Mouse (Mus musculus) neural tube, embryonic 13.5 days (tissue): Measurements from ENCODE around the gene Nrbp1. TPM values are rescaled to one million over a fixed set of nuclear protein-coding genes. Genes with fewer than 3 reads are reported as not detected.
A peak's percentile ranks its signal among the peaks of the same experiment; 100 is the strongest.

Source experiments
- ATAC-seq: fragments of 200-750 bp; cut with Nextera tagmentation; 2 replicates; pipeline ENCODE4 v1.8.0; 2017; ENCODE audit warnings: low read depth, mild to moderate bottlenecking, moderate TSS enrichment, moderate library complexity
- H3K27ac ChIP-seq: fragments of 300-500 bp; sonication (generic); replicated peaks from 2 replicates; pipeline ENCODE4 v1.5.1; 2015; ENCODE audit warnings: moderate library complexity, mild to moderate bottlenecking, inconsistent platforms
- H3K27me3 ChIP-seq: fragments of 300-500 bp; sonication (generic); 2 replicates; pipeline ENCODE4 v1.6.1; 2015; ENCODE audit warnings: mild to moderate bottlenecking, inconsistent platforms
- H3K36me3 ChIP-seq: fragments of 300-500 bp; sonication (generic); 2 replicates; pipeline ENCODE4 v1.6.1; 2015; ENCODE audit warnings: mild to moderate bottlenecking, inconsistent platforms
- H3K4me1 ChIP-seq: fragments of 300-500 bp; sonication (generic); replicated peaks from 2 replicates; pipeline ENCODE4 v1.6.1; 2015; ENCODE audit warnings: inconsistent platforms
- H3K4me2 ChIP-seq: fragments of 300-500 bp; sonication (generic); 2 replicates; pipeline ENCODE4 v1.6.1; 2015; ENCODE audit warnings: inconsistent platforms, mild to moderate bottlenecking, moderate library complexity
- H3K4me3 ChIP-seq: fragments of 300-500 bp; sonication (generic); 2 replicates; pipeline ENCODE4 v1.5.1; 2015; ENCODE audit warnings: mild to moderate bottlenecking, inconsistent platforms
- H3K9ac ChIP-seq: fragments of 300-500 bp; sonication (generic); 2 replicates; pipeline ENCODE4 v1.6.1; 2015; ENCODE audit warnings: moderate library complexity, mild to moderate bottlenecking, inconsistent platforms
- H3K9me3 ChIP-seq: fragments of 300-500 bp; sonication (generic); 2 replicates; pipeline ENCODE4 v1.6.1; 2016; ENCODE audit warnings: inconsistent platforms
- WGBS: fragments of 180-500 bp; shearing (Covaris S2); methylation state at CpG from one replicate; pipeline ENCODE4 v1.1.7; 2015; 5-methylcytosine and 5-hydroxymethylcytosine counted together
- polyA plus RNA-seq: library from polyadenylated mRNA; unstranded; fragments of >200 nt; fragmentation: Nextera tagmentation; extraction: Ambion mirVana; gene quantifications from 2 replicates; pipeline ENCODE4 v1.2.1, GENCODE M21; 2015

Nrbp1 gene
- polyA plus RNA-seq, 1 experiment from 2014 or later, result 164 TPM

GRCm38 (mm10) chr5:31219474-31219873 is 21.2 kb upstream of the Nrbp1 start:
- Histone ChIP-seq H3K27ac (peak overlapping the region; percentile 94), H3K4me1 (peaks cover 29% of the 10 kb centered on the region)

GRCm38 (mm10) chr5:31219911-31220447 is 20.7 kb upstream of the Nrbp1 start:
- Histone ChIP-seq H3K9me3 (no peaks in the 10 kb centered on the region), H3K4me2 (peak overlapping the region; percentile 82), H3K27me3 (no peaks in the 10 kb centered on the region), H3K9ac (peak overlapping the region; percentile 96), H3K36me3 (no peaks in the 10 kb centered on the region), H3K27ac (peak overlapping the region; percentile 94), H3K4me1 (peaks cover 29% of the 10 kb centered on the region), H3K4me3 (peak overlapping the region; percentile 75)
- peak; percentile 78 for ATAC-seq
- WGBS, result under 1% methylated on average over 40 of the region's 40 CpGs

More at GRCm38 (mm10) chr5:31219474-31219873, 21.2 kb upstream of the Nrbp1 start:
- no peak for ATAC-seq
- no peaks in the 10 kb centered on the region for H3K27me3 ChIP-seq
- 2% methylated on average over 11 of the region's 11 CpGs for WGBS
- no peaks in the 10 kb centered on the region for H3K36me3 ChIP-seq
- H3K4me2 ChIP-seq, result peak overlapping the region; percentile 82
- peak overlapping the region; percentile 75 for H3K4me3 ChIP-seq
- peak overlapping the region; percentile 96 for H3K9ac ChIP-seq
- H3K9me3 ChIP-seq, result no peaks in the 10 kb centered on the region

GRCm38 (mm10) chr5:31220448-31221303 is 20.0 kb upstream of the Nrbp1 start, which contains the start of gene Ppm1g:
Gene Ppm1g, minus strand, starts transcription at chr5:31220687.
- Histone ChIP-seq H3K36me3 (no peaks in the 10 kb centered on the region), H3K4me2 (peak within 1 kb of the TSS; percentile 82), H3K4me3 (peak within 1 kb of the TSS; percentile 75), H3K27ac (peak within 1 kb of the TSS; percentile 94), H3K27me3 (no peaks in the 10 kb centered on the region), H3K9me3 (no peaks in the 10 kb centered on the region), H3K4me1 (peaks cover 29% of the 10 kb centered on the region), H3K9ac (peak within 1 kb of the TSS; percentile 96)
- WGBS, result under 1% methylated on average over 70 of the region's 70 CpGs
- ATAC-seq, result peak; percentile 94

- Histone ChIP-seq H3K4me1 (peaks cover 29% of the 10 kb centered on the region), H3K9me3 (no peaks in the 10 kb centered on the region), H3K27ac (peak overlapping the region; percentile 94), H3K27me3 (no peaks in the 10 kb centered on the region), H3K4me2 (peak overlapping the region; percentile 82), H3K4me3 (peak overlapping the region; percentile 75), H3K9ac (peak overlapping the region; percentile 96), H3K36me3 (no peaks in the 10 kb centered on the region)
- 12% methylated on average over 11 of the region's 11 CpGs for WGBS
- ATAC-seq, result peak; percentile 33; the same call in 1 of the 2 replicates
Measured at GRCm38 (mm10) chr5:31221304-31221945, 19.2 kb upstream of the Nrbp1 start.

GRCm38 (mm10) chr5:31222696-31223095 is 18.0 kb upstream of the Nrbp1 start:
- no peak overlapping the region for H3K4me2 ChIP-seq
- WGBS, result 96% methylated on average over 9 of the region's 9 CpGs
- no peaks in the 10 kb centered on the region for H3K36me3 ChIP-seq
- H3K27me3 ChIP-seq, result no peaks in the 10 kb centered on the region
- H3K4me1 ChIP-seq, result peaks cover 29% of the 10 kb centered on the region
- ATAC-seq, result no peak
- H3K9ac ChIP-seq, result no peak overlapping the region
- no peak overlapping the region for H3K4me3 ChIP-seq
- no peak overlapping the region for H3K27ac ChIP-seq
- H3K9me3 ChIP-seq, result no peaks in the 10 kb centered on the region

- no peak overlapping the region for H3K4me3 ChIP-seq
- 73% methylated on average over 1 of the region's 1 CpGs for WGBS
- no peak overlapping the region for H3K9ac ChIP-seq
- no peaks in the 10 kb centered on the region for H3K27me3 ChIP-seq
- no peaks in the 10 kb centered on the region for H3K36me3 ChIP-seq
- no peak for ATAC-seq
- no peak overlapping the region for H3K4me2 ChIP-seq
- H3K4me1 ChIP-seq, result peaks cover 7% of the 10 kb centered on the region
- no peaks in the 10 kb centered on the region for H3K9me3 ChIP-seq
- no peak overlapping the region for H3K27ac ChIP-seq
Measured at GRCm38 (mm10) chr5:31226641-31227040, 14.0 kb upstream of the Nrbp1 start.

- no peak; the same call in none of the 2 replicates for ATAC-seq
- Histone ChIP-seq H3K27ac (peak overlapping the region; percentile 97), H3K9ac (peak overlapping the region; percentile 91), H3K9me3 (no peaks in the 10 kb centered on the region), H3K27me3 (no peaks in the 10 kb centered on the region), H3K4me3 (peak overlapping the region; percentile 81), H3K4me1 (peaks cover 18% of the 10 kb centered on the region), H3K36me3 (peaks cover 30% of the 10 kb centered on the region), H3K4me2 (peak overlapping the region; percentile 86)
- 1% methylated on average over 13 of the region's 13 CpGs for WGBS
Measured at GRCm38 (mm10) chr5:31241522-31242034, 914 bp downstream of the Nrbp1 start.

GRCm38 (mm10) chr5:31242191-31242590 is 1.5 kb downstream of the Nrbp1 start:
- Histone ChIP-seq H3K4me1 (peaks cover 18% of the 10 kb centered on the region), H3K4me2 (peak overlapping the region; percentile 86), H3K36me3 (peaks cover 36% of the 10 kb centered on the region), H3K27ac (peak overlapping the region; percentile 97; the same call in 1 of the 2 replicates), H3K27me3 (no peaks in the 10 kb centered on the region), H3K9me3 (no peaks in the 10 kb centered on the region), H3K9ac (peak overlapping the region; percentile 91), H3K4me3 (peak overlapping the region; percentile 81)
- WGBS, result 29% methylated on average over 10 of the region's 10 CpGs
- ATAC-seq, result no peak

- Histone ChIP-seq H3K9ac (no peak overlapping the region), H3K4me1 (peaks cover 11% of the 10 kb centered on the region), H3K36me3 (peaks cover 98% of the 10 kb centered on the region), H3K4me2 (no peak overlapping the region), H3K27ac (no peak overlapping the region), H3K27me3 (no peaks in the 10 kb centered on the region), H3K9me3 (no peaks in the 10 kb centered on the region), H3K4me3 (no peak overlapping the region)
- WGBS, result 78% methylated on average over 4 of the region's 4 CpGs
- ATAC-seq, result 0 out of 2 replicates have a peak, but pooled peaks have one; percentile 28
Measured at GRCm38 (mm10) chr5:31250716-31251115, 10.1 kb downstream of the Nrbp1 start.

GRCm38 (mm10) chr5:31251541-31252101 is 11.0 kb downstream of the Nrbp1 start, which contains the start of gene Krtcap3:
Gene Krtcap3, plus strand, starts transcription at chr5:31251691.
- Histone ChIP-seq H3K4me1 (peaks cover 11% of the 10 kb centered on the region), H3K27ac (no peak within 1 kb of the TSS), H3K9me3 (no peaks in the 10 kb centered on the region), H3K4me3 (peak within 1 kb of the TSS; percentile 7), H3K27me3 (no peaks in the 10 kb centered on the region), H3K36me3 (peaks cover 97% of the 10 kb centered on the region), H3K4me2 (peak within 1 kb of the TSS; percentile 32), H3K9ac (peak within 1 kb of the TSS; percentile 38)
- peak; percentile 45 for ATAC-seq
- WGBS, result 10% methylated on average over 47 of the region's 47 CpGs

- H3K27me3 ChIP-seq, result no peaks in the 10 kb centered on the region
- WGBS, result 47% methylated on average over 10 of the region's 10 CpGs
- ATAC-seq, result peak; percentile 15; the same call in 1 of the 2 replicates
- no peaks in the 10 kb centered on the region for H3K9me3 ChIP-seq
- peaks cover 95% of the 10 kb centered on the region for H3K36me3 ChIP-seq
- no peak overlapping the region for H3K27ac ChIP-seq
- H3K4me3 ChIP-seq, result peak overlapping the region; percentile 7; the same call in 1 of the 2 replicates
- H3K4me2 ChIP-seq, result no peak overlapping the region
- peak overlapping the region; percentile 38; the same call in 1 of the 2 replicates for H3K9ac ChIP-seq
- H3K4me1 ChIP-seq, result peaks cover 11% of the 10 kb centered on the region
Measured at GRCm38 (mm10) chr5:31252151-31252550, 11.5 kb downstream of the Nrbp1 start.
